Mouse (Mus musculus) stomach, postnatal 0 days (tissue): ENCODE results near the gene Tenm2.

ENCODE experiments used
- CTCF ChIP-seq: IDR thresholded peaks from 2 replicates; pipeline ENCODE4 v1.5.1; 2016; ENCODE audit warnings: antibody characterized with exemption, low read depth, mild to moderate bottlenecking, moderate library complexity
- EP300 ChIP-seq: optimal IDR thresholded peaks from 2 replicates; pipeline ENCODE3; 2016; ENCODE audit warnings: antibody characterized with exemption

GRCm38 (mm10) chr11:36228654-36229053, 1007.1 kb downstream of the Tenm2 start:
- TF ChIP-seq CTCF (no peak), EP300 (no peak)
